Mouse (Mus musculus) intestine, postnatal 0 days (tissue): ENCODE measurements around the gene Abcb8. TPM values are rescaled to one million over a fixed set of nuclear protein-coding genes. Genes with fewer than 3 reads are reported as not detected.
"Not testable (repeated sequence)": the region's sequence is repeated elsewhere in the genome, so short reads cannot be mapped to it uniquely, and the experiment has no call there.

Experiments
- ATAC-seq: fragments of 200-750 bp; cut with Nextera tagmentation; 2 replicates; pipeline ENCODE4 v1.8.0; 2017; ENCODE audit warnings: mild to moderate bottlenecking, moderate TSS enrichment, moderate library complexity
- H3K27ac ChIP-seq: fragments of 300-500 bp; sonication (generic); 2 replicates; pipeline ENCODE4 v1.5.1; 2014; ENCODE audit warnings: mild to moderate bottlenecking, low read depth, low read length, moderate library complexity
- H3K27me3 ChIP-seq: fragments of 300-500 bp; sonication (generic); replicated peaks from 2 replicates; pipeline ENCODE4 v1.6.1; 2014; ENCODE audit warnings: low read length, mixed read lengths; ENCODE audit not compliant: control insufficient read depth, insufficient read depth
- H3K36me3 ChIP-seq: fragments of 300-500 bp; sonication (generic); 2 replicates; pipeline ENCODE4 v1.6.1; 2014; ENCODE audit warnings: mild to moderate bottlenecking, moderate library complexity; ENCODE audit not compliant: control insufficient read depth, insufficient read depth
- H3K4me1 ChIP-seq: fragments of 300-500 bp; sonication (generic); replicated peaks from 2 replicates; pipeline ENCODE4 v1.6.1; 2014; ENCODE audit warnings: antibody characterized with exemption, low read length, mixed read lengths; ENCODE audit not compliant: control insufficient read depth, insufficient read depth
- H3K4me2 ChIP-seq: fragments of 300-500 bp; sonication (generic); replicated peaks from 2 replicates; pipeline ENCODE4 v1.6.1; 2014; ENCODE audit warnings: low read depth, mild to moderate bottlenecking, moderate library complexity
- H3K4me3 ChIP-seq: fragments of 300-500 bp; sonication (generic); 2 replicates; pipeline ENCODE4 v1.5.1; 2014; ENCODE audit warnings: low read depth, low read length
- H3K9ac ChIP-seq: fragments of 300-500 bp; sonication (generic); 2 replicates; pipeline ENCODE4 v1.6.1; 2014; ENCODE audit warnings: mild to moderate bottlenecking, low read depth, low read length
- H3K9me3 ChIP-seq: fragments of 300-500 bp; sonication (generic); 2 replicates; pipeline ENCODE4 v1.6.1; 2016; ENCODE audit warnings: mixed run types; ENCODE audit not compliant: control insufficient read depth
- CTCF ChIP-seq: sonication (generic); IDR thresholded peaks from 2 replicates; pipeline ENCODE4 v1.5.1; 2016; ENCODE audit warnings: low read depth, mild to moderate bottlenecking, control low read depth, antibody characterized with exemption, moderate library complexity
- WGBS: fragments of 180-500 bp; shearing (Covaris S2); extraction: QIAGEN DNeasy Blood & Tissue Kit; methylation state at CpG from one replicate; pipeline ENCODE4 v1.1.7; 2014; 5-methylcytosine and 5-hydroxymethylcytosine counted together
- polyA plus RNA-seq: library from polyadenylated mRNA; unstranded; fragments of >200 nt; fragmentation: Nextera tagmentation; extraction: Ambion mirVana; gene quantifications from 2 replicates; pipeline ENCODE4 v1.2.1, GENCODE M21; 2015

Abcb8 gene
- polyA plus RNA-seq, 1 experiment from 2014 or later: 40.4 TPM

- not testable (repeated sequence) for H3K9me3 ChIP-seq, H3K4me3 ChIP-seq, H3K9ac ChIP-seq, H3K4me1 ChIP-seq, H3K4me2 ChIP-seq, ATAC-seq, H3K27me3 ChIP-seq, H3K27ac ChIP-seq
- peaks cover 15% of the 10 kb centered on the region; the same call in 1 of the 2 replicates for H3K36me3 ChIP-seq
- WGBS: 81% methylated on average over 6 of the region's 6 CpGs
- peak; percentile 41 for TF ChIP-seq CTCF
These were observed 2.8 kb downstream of the Abcb8 start for GRCm38 (mm10) chr5:24396254-24396653.

GRCm38 (mm10) chr5:24399686-24400085 lies 6.2 kb downstream of the Abcb8 start:
- no peak for TF ChIP-seq CTCF
- WGBS: 91% methylated on average over 10 of the region's 10 CpGs
- Histone ChIP-seq H3K27me3 (no peaks in the 10 kb centered on the region), H3K9ac (no peak overlapping the region), H3K27ac (no peak overlapping the region), H3K4me2 (no peak overlapping the region), H3K4me3 (no peak overlapping the region), H3K36me3 (peaks cover 44% of the 10 kb centered on the region), H3K9me3 (no peaks in the 10 kb centered on the region), H3K4me1 (no peaks in the 10 kb centered on the region)
- ATAC-seq: no peak

GRCm38 (mm10) chr5:24400362-24400761 lies 6.9 kb downstream of the Abcb8 start:
- Histone ChIP-seq H3K4me1 (no peaks in the 10 kb centered on the region), H3K4me2 (no peak overlapping the region), H3K27me3 (no peaks in the 10 kb centered on the region), H3K27ac (no peak overlapping the region), H3K36me3 (peaks cover 49% of the 10 kb centered on the region), H3K4me3 (no peak overlapping the region), H3K9me3 (no peaks in the 10 kb centered on the region), H3K9ac (no peak overlapping the region)
- WGBS: 94% methylated on average over 11 of the region's 11 CpGs
- no peak for TF ChIP-seq CTCF
- no peak for ATAC-seq

- Histone ChIP-seq H3K9me3 (no peaks in the 10 kb centered on the region), H3K4me1 (no peaks in the 10 kb centered on the region), H3K36me3 (peaks cover 56% of the 10 kb centered on the region), H3K4me2 (no peak overlapping the region), H3K9ac (no peak overlapping the region), H3K27me3 (no peaks in the 10 kb centered on the region), H3K27ac (no peak overlapping the region), H3K4me3 (no peak overlapping the region)
- no peak for TF ChIP-seq CTCF
- ATAC-seq: no peak
- 91% methylated on average over 5 of the region's 5 CpGs for WGBS
These were observed 7.6 kb downstream of the Abcb8 start for GRCm38 (mm10) chr5:24400911-24401605.

GRCm38 (mm10) chr5:24401969-24402368 lies 8.5 kb downstream of the Abcb8 start:
- no peak overlapping the region for H3K4me3 ChIP-seq
- H3K4me2 ChIP-seq: no peak overlapping the region
- TF ChIP-seq CTCF: no peak
- no peak overlapping the region for H3K27ac ChIP-seq
- ATAC-seq: no peak
- no peaks in the 10 kb centered on the region for H3K9me3 ChIP-seq
- H3K27me3 ChIP-seq: no peaks in the 10 kb centered on the region
- H3K4me1 ChIP-seq: no peaks in the 10 kb centered on the region
- WGBS: 71% methylated on average over 9 of the region's 9 CpGs
- no peak overlapping the region for H3K9ac ChIP-seq
- peaks cover 65% of the 10 kb centered on the region for H3K36me3 ChIP-seq

- Histone ChIP-seq H3K4me1 (no peaks in the 10 kb centered on the region), H3K27ac (no peak overlapping the region), H3K27me3 (no peaks in the 10 kb centered on the region), H3K9me3 (no peaks in the 10 kb centered on the region), H3K36me3 (peaks cover 83% of the 10 kb centered on the region), H3K4me3 (no peak overlapping the region), H3K9ac (no peak overlapping the region), H3K4me2 (no peak overlapping the region)
- WGBS: 87% methylated on average over 6 of the region's 6 CpGs
- TF ChIP-seq CTCF: no peak
- no peak for ATAC-seq
These were observed 11.3 kb downstream of the Abcb8 start for GRCm38 (mm10) chr5:24404594-24405360.
